Mouse (Mus musculus) heart, postnatal 10 days (tissue): ENCODE measurements around the gene Pigs. TPM values are rescaled to one million over a fixed set of nuclear protein-coding genes. Genes with fewer than 3 reads are reported as not detected.

Experiments
- total RNA-seq, 2 experiments: library from RNA; stranded (reverse); gene quantifications; 2 replicates each; pipeline ENCODE4 v1.2.3; 2021

Gene Pigs
- total RNA-seq, 2 experiments from 2014 or later = 26.4 to 26.8 TPM

Other genes starting within 250 kb of the Pigs start
- gene Eral1, start 248.0 kb upstream of the Pigs start, total RNA-seq = 10 to 100 TPM; 22.8 to 23.6 TPM
- gene Fam222b, start 233.8 kb upstream of the Pigs start, total RNA-seq = 10 to 100 TPM; 15.0 to 17.0 TPM
- 10 to 100 TPM; 17.5 to 21.0 TPM for gene Traf4, start 162.8 kb upstream of the Pigs start, total RNA-seq
- 1 to 10 TPM; 4.5 to 5.4 TPM for gene Nek8, start 151.7 kb upstream of the Pigs start, total RNA-seq
- 1 to 10 TPM; 9.1 to 9.4 TPM for gene Tlcd1, start 151.7 kb upstream of the Pigs start, total RNA-seq
- 100 to 1,000 TPM; 965 to 994 TPM for gene Rpl23a, start 144.8 kb upstream of the Pigs start, total RNA-seq
- 10 to 100 TPM; 22.3 to 24.3 TPM for gene Rab34, start 140.0 kb upstream of the Pigs start, total RNA-seq
- 1 to 10 TPM; 1.5 to 3.1 TPM for gene Proca1, start 135.0 kb upstream of the Pigs start, total RNA-seq
- 10 to 100 TPM; 46.4 to 50.6 TPM for gene Sdf2, start 82.7 kb upstream of the Pigs start, total RNA-seq
- 10 to 100 TPM; 33.7 to 36.6 TPM for gene Supt6, start 82.4 kb upstream of the Pigs start, total RNA-seq
- 100 to 1,000 TPM; 180 to 190 TPM for gene 2610507B11Rik, start 66.7 kb upstream of the Pigs start, total RNA-seq
- gene BC030499, start 37.6 kb upstream of the Pigs start, total RNA-seq = under 1 TPM; 0.57 to 0.67 TPM
- gene Spag5, start 26.9 kb upstream of the Pigs start, total RNA-seq = 1 to 10 TPM; 8.8 to 9.5 TPM
- gene Aldoc, start 5.4 kb upstream of the Pigs start, total RNA-seq = 1 to 10 TPM in 1 of 2 experiments, under 1 TPM in 1; 0.81 to 1.1 TPM
- gene Unc119, start 15.1 kb downstream of the Pigs start, total RNA-seq = 10 to 100 TPM in 1 of 2 experiments, 1 to 10 TPM in 1; 9.0 to 10.1 TPM
- not detected for gene Foxn1, start 58.1 kb downstream of the Pigs start, total RNA-seq
- gene Slc13a2, start 93.8 kb downstream of the Pigs start, total RNA-seq = not detected
- 1 to 10 TPM; 1.5 to 2.0 TPM for gene Slc46a1, start 137.3 kb downstream of the Pigs start, total RNA-seq
- under 1 TPM; 0.22 to 0.30 TPM for gene Sarm1, start 169.3 kb downstream of the Pigs start, total RNA-seq
- 10 to 100 TPM; 23.4 to 28.4 TPM for gene Vtn, start 170.7 kb downstream of the Pigs start, total RNA-seq
- gene Sebox, start 175.0 kb downstream of the Pigs start, total RNA-seq = not detected
- 10 to 100 TPM; 14.9 to 16.6 TPM for gene Tmem199, start 183.8 kb downstream of the Pigs start, total RNA-seq
- 100 to 1,000 TPM; 161 to 163 TPM for gene Poldip2, start 183.8 kb downstream of the Pigs start, total RNA-seq
- 10 to 100 TPM; 62.7 to 66.2 TPM for gene Tnfaip1, start 207.9 kb downstream of the Pigs start, total RNA-seq
- gene Ift20, start 207.9 kb downstream of the Pigs start, total RNA-seq = 10 to 100 TPM; 50.6 to 53.5 TPM
- 10 to 100 TPM; 14.5 to 16.8 TPM for gene Tmem97, start 222.4 kb downstream of the Pigs start, total RNA-seq